Mouse (Mus musculus) naive thymus-derived CD4-positive, alpha-beta T cell, adult 5 months (primary cell): Measurements from ENCODE around the gene Pklr. TPM values are rescaled to one million over a fixed set of nuclear protein-coding genes. Genes with fewer than 3 reads are reported as not detected.

ENCODE experiments used
- polyA plus RNA-seq: library from polyadenylated mRNA; unstranded; fragments of 100-300 nt; shearing (Covaris generic); gene quantifications from one replicate; pipeline ENCODE4 v1.2.1, GENCODE M21; 2017

Pklr gene
- not detected for polyA plus RNA-seq

DNA sequence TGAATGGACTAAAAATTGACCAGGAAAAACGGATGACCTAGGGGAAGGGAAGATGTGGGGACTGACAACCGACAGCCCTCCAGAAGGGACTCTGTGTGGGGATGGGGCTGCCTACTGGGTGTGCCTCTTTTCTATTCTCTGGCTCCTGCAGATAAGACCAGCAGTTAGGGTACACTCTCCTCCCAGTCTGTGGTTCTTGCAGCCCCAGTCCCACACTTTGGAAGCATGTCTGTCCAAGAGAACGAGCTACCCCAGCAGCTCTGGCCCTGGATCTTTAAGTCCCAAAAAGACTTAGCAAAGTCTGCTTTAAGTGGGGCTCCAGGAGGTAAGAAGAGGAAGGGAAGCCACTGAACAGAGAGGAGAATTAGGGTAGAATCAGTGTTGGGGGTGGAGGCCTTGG, at the start of gene Pklr:
TSS of gene Pklr (plus strand) at position 185 of the 400 bp plus-strand sequence.

GRCm38 (mm10) chr3:89093175-89093574, 42.8 kb upstream of the Pklr start, which contains the start of gene Rusc1:
TSS of gene Rusc1 (minus strand) at chr3:89093311.

DNA sequence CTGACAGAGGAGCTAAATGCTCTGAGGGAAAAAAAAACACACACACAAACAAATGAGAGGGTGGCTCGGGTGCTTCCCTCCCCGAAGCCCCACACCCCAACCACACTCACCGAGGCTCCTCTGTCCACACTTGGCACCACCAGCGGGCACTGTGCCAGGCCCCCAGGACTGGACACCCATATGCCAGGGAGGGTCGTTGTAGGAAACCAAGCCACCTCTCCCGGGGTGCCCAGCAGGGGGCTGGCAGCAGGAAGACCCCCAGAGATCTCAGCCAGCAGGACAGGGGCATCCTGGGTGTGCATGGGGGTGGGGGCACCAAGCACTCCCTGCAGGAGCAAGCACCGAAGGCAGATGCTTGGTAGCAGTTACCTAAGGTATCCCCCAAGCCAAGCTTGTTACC, 35.1 kb upstream of the Pklr start, which contains the start of gene Gm43738:
TSS of gene Gm43738 (minus strand) at position 289 of the 400 bp plus-strand sequence.

DNA sequence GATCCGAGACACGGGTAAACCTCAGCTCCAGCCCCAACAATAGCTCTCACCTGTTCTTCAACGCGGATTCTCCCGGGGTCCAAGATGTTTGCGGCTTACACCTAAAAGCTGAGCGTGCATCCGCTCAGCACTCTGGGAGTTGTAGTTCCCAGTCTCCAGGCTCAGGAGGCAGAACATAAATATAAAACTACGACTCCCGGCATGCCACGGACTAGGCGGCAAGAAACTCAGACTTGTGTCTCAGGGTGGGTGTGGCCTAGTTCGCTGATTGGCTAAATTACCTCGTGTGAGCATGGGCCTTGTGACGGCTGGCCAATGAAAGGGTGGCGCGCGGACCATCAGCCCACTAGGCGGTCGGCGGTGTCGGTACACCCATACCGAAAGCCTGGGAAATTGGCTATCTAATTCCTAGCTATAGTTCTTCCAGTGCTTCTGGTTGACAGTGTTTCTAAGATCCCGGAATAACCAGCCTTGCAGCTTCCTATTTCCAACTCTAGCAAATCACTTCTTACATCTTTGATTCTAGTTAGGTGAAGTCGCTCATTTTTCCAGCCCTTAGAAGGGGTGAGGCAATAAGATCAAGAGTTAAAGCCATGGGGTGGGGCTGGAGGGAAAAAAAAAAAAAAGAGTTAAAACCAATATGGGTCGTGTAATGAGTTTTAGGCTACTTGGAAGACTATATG, 34.0 kb upstream of the Pklr start, which contains the start of gene Fdps:
TSS of gene Fdps (minus strand) at position 148 of the 683 bp plus-strand sequence.

DNA sequence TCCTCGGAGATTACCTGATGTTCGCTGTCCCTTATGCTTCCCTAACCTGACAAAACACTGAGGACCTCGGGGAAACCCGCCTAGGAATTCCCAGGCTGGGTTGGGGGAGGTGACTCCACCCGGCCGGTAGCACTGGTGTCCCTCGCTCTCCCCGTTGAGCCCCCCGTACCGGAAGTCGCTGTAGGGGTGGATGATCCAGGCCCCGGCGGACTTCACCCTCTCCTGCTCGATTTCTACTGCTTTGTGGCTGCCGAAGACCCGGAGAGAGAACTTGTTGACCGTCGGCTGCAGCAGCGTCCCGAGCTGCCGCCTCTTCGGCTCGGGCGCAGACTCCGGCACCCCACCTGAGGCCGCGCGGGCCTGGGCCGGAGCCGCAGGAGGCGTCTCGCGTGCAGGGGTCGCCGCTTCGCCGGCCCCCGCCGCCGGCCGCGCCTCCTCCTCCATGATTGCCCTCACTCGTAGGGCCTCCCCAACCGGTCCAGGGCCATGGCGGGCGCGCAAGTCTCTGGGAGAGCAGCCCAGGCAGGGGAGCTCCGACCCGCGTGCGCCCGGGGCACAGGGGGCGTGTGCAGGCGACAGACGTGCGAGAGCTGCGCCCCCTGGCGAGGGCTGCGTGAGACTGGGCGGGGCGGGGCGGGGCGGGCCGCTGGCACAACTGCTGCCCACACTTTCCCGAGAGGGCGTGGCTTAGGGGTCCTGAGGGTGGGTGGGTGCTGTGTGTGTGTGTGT, 23.8 kb downstream of the Pklr start, which contains the start of gene Hcn3:
TSS of gene Hcn3 (minus strand) at position 581 of the 729 bp plus-strand sequence.

DNA sequence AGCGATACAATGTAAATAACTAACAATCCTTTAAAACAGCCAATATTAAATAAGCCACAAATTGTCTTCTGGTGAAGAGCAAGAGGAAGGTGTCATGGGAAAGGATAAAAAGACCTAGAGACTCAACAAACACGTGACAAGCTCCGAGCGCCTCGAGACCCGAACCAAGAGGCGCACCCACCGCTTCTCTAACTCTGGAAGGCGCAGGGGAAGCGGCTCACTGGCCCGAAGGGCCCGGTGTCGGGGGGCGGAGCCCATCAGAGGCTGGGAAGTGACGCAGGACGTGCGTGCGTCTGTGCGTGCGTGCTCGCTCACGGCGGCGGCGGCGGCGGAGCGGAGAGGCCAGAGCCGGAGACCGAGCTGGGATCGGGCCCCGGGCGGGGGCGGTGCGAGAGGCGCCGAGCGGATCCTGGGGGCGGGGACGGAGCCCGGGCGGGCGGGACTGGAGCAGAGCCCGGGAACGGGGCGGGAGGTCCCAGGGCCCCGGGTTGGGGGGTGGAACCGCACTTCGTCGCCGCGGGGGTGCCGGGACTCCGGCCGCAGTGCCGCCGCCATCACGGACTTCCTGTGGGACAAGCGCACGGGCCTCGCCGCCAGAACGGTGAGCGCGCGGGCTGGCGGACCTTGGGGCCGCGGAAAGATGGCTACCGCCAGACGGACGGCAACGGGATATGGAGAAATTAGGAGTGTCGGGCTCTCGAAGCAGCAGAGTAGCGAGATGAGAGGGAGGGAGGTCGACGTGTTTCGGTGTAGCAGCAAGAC, 28.7 kb downstream of the Pklr start, which contains the start of gene Clk2:
TSS of gene Clk2 (plus strand) at position 290 of the 762 bp plus-strand sequence.

DNA sequence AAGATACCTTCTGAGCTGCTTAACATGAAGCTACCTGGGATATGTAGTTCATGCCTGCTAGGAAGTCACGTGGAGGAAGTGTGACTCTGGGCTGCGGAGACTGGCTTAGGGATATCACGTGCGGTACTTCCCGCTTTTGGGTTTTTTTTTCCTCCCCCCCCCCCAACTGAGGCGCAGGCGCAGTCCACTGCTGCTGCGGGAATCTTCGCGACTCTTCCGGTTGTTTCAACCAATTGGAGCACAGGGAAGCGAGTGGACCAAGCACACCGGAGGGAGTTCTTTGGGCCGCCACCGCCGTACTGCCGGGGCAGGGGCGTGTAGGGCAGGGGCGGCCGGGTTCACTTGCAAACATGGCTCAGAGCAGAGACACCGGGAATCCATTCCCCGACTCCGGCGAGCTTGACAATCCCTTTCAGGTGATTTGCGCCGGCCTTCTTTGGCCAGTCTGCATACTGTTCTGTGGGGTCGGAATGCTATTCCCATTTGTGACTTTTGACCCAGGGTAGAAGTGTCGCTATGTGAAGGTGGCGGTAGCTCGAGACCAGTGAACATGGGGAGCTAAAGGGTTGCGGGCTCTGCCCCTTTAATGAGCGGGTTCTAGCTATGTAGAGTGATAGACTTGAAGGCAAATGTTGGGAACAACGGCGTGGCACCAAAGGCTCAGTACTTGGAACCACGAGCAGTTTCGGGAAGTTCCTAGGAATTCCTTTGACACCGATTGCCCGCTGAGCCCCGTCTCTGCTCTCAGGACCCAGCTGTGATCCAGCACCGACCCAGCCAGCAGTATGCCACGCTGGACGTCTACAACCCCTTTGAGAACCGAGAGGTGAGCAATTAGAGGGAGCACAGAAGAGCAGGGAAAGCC, 41.5 kb downstream of the Pklr start, which contains the start of gene Scamp3:
TSS of gene Scamp3 (plus strand) at position 232 of the 865 bp plus-strand sequence.

GRCm38 (mm10) chr3:89183058-89183958, 47.4 kb downstream of the Pklr start, which contains the start of gene Fam189b:
TSS of gene Fam189b (plus strand) at chr3:89183143.

Other genes starting within 250 kb of the Pklr start
- gene Msto1, start 222.1 kb upstream of the Pklr start, polyA plus RNA-seq, result 10.8 TPM
- gene Ash1l, start 185.5 kb upstream of the Pklr start, polyA plus RNA-seq, result 40.8 TPM
- gene Dap3, start 185.0 kb upstream of the Pklr start, polyA plus RNA-seq, result 146 TPM
- 55.7 TPM for gene Rusc1, start 42.8 kb upstream of the Pklr start, polyA plus RNA-seq
- not detected for gene Gm43738, start 35.0 kb upstream of the Pklr start, polyA plus RNA-seq
- 69.4 TPM for gene Fdps, start 34.2 kb upstream of the Pklr start, polyA plus RNA-seq
- 2.3 TPM for gene Hcn3, start 24.1 kb downstream of the Pklr start, polyA plus RNA-seq
- 106 TPM for gene Clk2, start 28.7 kb downstream of the Pklr start, polyA plus RNA-seq
- gene Scamp3, start 41.3 kb downstream of the Pklr start, polyA plus RNA-seq, result 217 TPM
- 143 TPM for gene Fam189b, start 47.0 kb downstream of the Pklr start, polyA plus RNA-seq
- gene Gba, start 66.8 kb downstream of the Pklr start, polyA plus RNA-seq, result 72.7 TPM
- 1.5 TPM for gene Thbs3, start 79.0 kb downstream of the Pklr start, polyA plus RNA-seq
- gene Mtx1, start 90.9 kb downstream of the Pklr start, polyA plus RNA-seq, result 102 TPM
- gene Muc1, start 92.9 kb downstream of the Pklr start, polyA plus RNA-seq, result not detected
- 161 TPM for gene Krtcap2, start 109.8 kb downstream of the Pklr start, polyA plus RNA-seq
- 1.1 TPM for gene Trim46, start 110.2 kb downstream of the Pklr start, polyA plus RNA-seq
- 74.9 TPM for gene Dpm3, start 123.2 kb downstream of the Pklr start, polyA plus RNA-seq
- gene Slc50a1, start 134.4 kb downstream of the Pklr start, polyA plus RNA-seq, result 189 TPM
- gene Efna1, start 145.0 kb downstream of the Pklr start, polyA plus RNA-seq, result not detected
- gene Efna3, start 186.8 kb downstream of the Pklr start, polyA plus RNA-seq, result not detected
- 0.21 TPM for gene Efna4, start 201.9 kb downstream of the Pklr start, polyA plus RNA-seq
- 11.3 TPM for gene Adam15, start 213.9 kb downstream of the Pklr start, polyA plus RNA-seq
- 0.20 TPM for gene Dcst2, start 225.8 kb downstream of the Pklr start, polyA plus RNA-seq
- gene Dcst1, start 229.1 kb downstream of the Pklr start, polyA plus RNA-seq, result 0.25 TPM